Mouse (Mus musculus) megakaryocyte, adult 5-6 weeks (primary cell): ENCODE measurements around the gene Zfp52. TPM values are rescaled to one million over a fixed set of nuclear protein-coding genes. Genes with fewer than 3 reads are reported as not detected.

Experiments
- ATAC-seq: 2 replicates; pipeline ENCODE4 v1.8.0; 2016; ENCODE audit warnings: mild to moderate bottlenecking, inconsistent platforms; ENCODE audit not compliant: poor library complexity, severe bottlenecking
- total RNA-seq, 2 experiments: library from RNA; stranded (forward) in 1 of 2; stranded (reverse) in 1 of 2; fragments of 153-499, 151-499 nt in 1 of 2; fragments of 221-1000, 200-1000 nt in 1 of 2; gene quantifications; 2 replicates each; pipeline versions ENCODE4 v1.2.3 to v1.2.4; 2015 to 2017

Gene Zfp52
- total RNA-seq (2015), result 20.2 and 25.4 TPM in 2 replicates
- 31.0 and 36.1 TPM in 2 replicates for total RNA-seq (2017)

DNA sequence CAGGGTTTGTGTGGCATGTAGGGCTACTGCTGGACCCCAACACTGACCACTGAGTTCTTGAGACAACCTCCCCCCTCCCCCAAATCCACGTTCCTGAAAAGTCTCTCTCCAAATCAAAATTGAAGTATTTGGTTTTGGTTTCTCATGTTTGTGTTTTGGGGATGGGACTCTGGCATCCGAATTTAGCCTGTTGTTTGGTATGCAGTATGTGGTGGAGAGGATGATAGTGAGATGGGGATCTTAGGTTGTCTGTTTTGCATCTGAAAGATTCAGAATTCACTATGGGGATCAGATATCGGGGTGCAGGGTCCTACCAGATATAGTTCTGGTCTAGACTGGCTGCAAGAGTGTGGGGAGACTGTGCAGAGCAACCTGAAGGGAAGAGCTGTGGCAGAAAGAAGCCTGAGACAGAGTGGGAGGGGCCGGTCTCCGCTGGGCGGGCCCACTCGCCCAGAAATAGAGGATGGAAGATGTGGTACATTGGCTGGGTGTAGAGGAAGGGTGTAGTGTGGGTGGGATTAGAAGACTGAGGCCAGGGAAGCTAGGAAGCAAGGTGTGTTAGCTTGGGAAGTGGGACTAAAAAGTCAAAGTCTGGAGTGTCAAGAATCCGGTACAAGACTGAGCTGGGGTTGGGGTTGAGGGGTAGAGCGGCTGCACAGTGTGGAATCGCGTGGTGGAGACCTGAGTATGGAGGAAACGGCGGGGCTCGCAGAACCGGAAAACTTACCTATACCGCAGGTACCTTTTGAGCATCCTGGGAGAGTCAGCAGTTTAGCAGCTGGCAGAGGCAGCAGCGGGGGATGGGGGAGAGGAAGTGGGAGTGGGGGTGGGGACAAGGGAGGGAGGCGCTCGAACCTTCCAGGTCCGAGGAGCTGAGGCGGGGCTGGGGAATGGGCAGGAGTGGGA is at the start of gene Zfp52:
Zfp52 (plus strand) TSS at position 444 of the 906 bp plus-strand sequence.
- ATAC-seq, result peak; percentile 62

DNA sequence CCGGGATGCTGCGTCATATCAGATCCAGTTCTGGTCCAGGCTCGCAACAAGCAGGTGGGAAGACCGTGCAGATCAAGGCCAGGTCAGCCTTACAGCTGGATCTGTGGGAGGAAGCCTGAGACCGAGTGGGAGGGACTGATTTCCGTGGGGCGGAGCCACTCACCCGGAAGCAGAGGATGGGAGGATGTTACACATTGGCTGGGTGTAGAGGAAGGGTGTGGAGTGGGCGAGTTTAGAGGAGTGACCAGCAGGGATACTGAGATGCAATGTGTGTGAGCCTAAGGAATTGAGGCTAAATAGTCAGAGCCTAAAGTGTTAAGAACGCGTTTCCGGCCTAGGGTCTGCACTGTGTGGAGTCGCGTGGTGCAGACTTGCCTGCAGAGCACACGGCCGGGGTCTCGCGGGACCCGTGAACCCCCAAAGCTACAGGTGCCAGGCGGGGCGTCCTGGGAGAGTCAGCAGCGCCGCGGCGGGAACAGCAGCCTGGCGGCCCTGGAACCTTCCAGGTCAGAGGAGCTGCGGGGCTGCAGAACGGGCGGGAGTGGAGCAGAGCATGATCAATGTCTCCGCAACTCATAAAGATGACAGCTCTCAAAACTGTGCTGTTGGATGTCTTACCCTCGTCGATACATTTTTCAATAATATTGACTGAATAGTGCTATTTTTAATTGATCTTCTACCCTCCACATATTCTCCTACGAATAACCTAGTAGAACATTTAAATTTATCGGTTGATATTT is 46.4 kb upstream of the Zfp52 start, which contains the start of gene Zfp53:
Zfp53 (plus strand) TSS at position 239 of the 740 bp plus-strand sequence.
- ATAC-seq, result peak; percentile 99

DNA sequence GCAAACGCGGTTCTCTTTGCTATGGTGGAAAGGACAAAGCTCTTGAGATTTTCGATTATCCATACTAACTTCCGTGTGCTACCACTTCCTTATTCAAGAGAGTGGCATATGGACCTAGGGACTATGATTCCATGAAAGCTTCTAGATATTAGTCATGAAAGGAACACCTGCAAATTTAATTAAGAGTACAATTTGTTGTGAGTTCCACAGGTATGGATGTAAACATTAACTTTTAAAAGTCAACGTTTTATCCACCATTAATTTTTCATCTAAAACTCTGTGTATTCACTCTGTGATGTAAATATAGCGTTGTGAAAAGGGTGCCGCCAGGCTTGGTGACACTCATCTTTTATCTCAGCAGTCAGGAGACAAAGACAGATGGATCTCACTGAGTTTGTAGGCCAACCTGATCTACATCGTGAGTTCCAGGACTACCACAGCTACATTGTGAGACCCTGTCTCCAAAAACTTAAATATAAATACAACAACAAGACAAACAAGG is 45.8 kb upstream of the Zfp52 start:
- ATAC-seq, result peak; percentile 46

DNA sequence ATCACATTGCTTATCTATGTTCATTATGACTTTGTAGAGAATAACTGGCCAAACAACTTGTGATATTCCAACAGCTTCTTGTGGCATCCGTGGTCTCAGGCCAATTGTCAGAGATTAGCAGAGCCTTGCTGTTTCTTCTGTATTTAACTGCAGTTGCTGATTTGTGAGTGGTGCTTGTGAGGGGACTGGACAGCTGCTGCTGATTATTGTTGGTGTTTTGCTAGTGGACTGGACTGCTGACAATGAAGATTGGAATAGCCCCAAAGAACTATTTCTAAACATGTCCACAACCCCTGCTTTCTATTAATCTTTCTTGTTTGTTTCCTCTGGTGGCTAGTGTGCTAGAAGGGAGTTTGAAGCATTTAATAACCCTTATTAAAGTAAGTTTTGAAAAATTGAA is 34.0 kb upstream of the Zfp52 start:
- no peak for ATAC-seq

DNA sequence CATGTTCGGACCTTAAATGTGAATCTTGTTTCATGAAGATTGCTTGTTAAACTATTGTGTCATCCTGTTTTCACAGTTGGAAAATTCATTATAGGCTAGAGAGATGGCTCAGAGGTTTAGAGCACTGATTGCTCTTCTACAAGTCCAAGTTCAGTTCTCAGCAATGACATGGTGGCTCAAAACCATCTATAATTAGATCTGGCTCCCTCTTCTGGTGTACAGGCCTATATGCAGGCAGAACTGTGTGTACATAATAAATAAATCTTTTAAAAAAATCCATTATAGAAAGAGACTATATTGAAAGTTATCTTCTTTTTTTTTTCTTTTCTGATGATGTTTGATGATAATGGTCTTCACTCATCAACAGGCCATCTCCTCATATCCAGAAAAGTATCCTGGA is 30.8 kb upstream of the Zfp52 start:
- peak; percentile 57; the same call in 1 of the 2 replicates for ATAC-seq

DNA sequence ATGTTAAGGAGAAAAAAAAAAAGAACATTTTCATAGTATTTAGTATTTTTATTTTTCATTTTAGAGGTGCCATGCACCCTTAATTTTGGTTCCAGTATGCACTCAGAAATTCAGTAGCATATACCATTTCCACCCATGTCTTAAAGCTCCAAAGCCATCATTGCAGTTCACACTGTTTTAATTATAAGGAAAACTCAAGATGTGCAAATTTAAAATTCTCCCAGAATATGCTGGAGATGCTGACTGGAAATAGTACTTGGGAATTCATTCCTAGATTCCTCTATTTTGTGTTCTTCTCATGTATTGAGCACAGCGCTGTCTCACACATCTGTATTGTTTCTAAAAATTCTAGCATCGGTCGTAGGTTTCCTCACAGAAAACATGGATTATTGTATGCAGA is 29.1 kb upstream of the Zfp52 start:
- ATAC-seq, result no peak

DNA sequence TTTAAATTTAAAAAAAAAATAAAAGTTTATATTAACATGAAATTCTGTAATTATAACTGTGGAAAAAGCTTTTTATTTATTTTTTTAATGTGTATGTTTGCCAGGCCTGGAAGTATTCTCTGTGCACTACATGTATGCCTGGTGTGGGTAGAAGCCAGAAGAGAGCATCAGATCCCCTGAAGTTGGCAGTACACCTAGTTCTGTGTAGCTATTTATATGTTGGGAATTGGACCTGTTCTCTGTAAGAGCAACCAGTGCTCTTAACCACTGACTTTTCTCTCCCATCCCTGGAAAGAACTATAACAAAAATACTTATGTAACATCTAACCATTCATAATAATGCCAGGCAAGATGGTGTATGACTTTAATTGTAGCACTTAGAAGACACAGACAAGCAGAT is 25.6 kb upstream of the Zfp52 start:
- ATAC-seq, result no peak

DNA sequence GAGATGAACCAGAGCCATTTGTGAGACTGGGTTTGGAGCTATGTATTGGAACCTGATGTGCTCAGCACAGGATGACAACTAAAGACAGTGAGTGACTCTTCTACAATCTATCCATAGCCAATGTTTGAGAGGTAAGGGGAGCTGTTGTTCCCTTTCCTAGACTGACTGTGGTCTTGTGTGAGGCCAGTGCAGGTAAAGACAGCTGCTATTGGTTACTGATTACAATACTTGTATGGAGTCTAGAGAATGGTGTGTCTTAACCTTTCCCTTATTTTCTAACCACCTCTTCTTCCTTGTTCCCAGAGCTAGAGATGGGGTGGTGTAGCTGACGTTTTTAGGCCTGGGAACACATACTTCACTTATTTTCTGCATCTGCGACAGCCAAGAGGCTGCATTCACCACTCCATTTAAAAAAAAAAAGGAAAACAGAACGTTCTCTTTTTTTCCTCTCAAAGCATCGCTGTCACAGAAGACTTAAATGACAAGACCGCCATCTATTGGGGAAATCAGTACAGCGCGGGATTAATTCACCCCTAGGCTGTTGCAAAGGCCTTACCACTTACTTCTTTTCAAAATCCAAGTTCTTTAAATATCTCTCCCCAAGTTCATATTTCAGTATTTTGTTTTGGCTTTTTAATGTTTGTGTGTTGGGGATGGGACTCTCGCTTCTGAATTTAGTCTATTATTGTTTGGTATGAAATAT is 19.8 kb upstream of the Zfp52 start:
- ATAC-seq, result peak; percentile 80

DNA sequence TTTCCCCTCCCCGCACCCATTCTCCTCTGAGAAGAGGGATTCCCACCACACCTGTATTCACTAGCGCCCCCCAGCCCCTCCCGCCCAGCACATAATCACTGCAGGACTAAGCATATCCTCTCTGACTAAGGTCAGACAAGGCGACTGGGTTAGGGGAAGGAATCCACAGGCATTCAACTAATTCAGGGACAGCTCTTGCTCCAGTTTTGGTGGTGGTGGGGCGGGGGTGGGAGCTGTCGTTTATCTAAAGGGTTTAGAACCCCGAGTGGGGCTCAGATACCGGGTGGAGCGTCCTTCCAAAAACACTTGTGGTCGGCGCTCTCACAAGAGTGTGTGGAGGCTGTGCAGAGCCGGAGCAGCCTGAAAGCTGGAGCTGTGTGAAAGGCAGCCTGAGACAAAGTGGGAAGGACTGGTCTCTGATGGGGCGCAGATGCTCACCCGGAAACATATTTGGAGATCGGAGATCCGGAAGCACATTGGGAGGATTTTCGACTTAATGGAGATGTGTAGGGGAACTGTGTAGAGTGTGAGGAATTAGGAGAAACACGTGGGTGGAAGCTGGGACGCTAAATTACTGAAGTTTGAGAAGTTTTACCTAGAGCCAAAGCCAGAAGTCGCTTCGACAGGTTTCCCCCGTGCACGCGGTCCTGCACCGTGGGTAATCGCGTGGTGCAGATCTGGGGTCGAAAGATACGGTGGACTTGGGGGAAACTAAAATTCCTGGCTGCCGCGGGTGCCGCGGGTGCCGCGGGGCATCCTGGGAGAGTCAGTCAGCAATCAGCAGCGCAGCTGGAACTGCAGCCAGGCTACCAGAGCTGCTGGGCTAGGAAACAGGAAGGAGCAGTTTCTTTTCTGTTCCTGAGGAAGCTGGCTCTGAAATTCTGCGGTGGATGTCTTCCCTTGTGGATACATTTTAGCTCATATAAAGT is 18.9 kb upstream of the Zfp52 start:
- ATAC-seq, result peak; percentile 97

DNA sequence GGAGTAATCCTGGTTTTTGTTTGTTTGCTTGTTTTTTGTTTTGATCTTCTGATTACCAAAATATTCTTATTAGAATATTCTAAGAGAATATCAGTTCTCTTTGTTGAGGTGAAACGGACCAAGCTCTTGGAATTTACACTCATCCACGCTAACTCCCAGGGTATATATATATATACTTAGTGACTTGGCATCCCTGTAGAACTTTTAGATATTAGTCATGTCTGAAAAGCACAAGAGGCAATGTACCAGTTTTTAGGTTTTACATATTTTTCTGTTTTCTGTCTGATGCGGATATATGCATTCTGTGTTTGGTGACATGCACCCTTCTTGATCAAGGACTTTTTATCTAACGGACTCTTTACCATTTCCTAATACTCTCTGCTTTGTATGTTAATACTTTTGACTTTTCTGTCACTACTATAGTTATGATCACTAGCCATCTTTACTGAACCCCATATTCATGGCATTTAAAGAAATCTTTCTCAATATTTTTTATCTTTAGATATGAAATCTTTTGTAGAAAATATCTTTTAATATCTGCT is 18.1 kb upstream of the Zfp52 start:
- no peak; the same call in 1 of the 2 replicates for ATAC-seq

DNA sequence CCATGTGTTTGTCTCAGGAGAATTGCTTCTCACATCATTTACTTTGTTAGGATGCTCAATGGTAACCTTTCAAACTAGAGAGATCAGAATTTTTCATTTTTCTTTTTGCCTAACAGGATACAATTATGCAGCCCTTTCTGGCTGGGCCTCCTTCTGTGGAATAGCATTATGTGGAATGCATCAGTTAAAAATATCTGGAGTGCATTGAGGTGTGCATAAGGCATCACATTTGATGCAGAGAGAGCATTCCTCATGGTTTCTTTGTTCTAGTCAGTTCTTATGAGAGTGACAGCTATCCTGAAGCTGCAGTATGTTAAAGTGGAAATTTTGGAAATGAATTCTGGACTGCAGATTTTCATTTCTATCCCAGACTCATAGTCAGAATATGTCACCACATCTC is 9.1 kb upstream of the Zfp52 start:
- ATAC-seq, result no peak

DNA sequence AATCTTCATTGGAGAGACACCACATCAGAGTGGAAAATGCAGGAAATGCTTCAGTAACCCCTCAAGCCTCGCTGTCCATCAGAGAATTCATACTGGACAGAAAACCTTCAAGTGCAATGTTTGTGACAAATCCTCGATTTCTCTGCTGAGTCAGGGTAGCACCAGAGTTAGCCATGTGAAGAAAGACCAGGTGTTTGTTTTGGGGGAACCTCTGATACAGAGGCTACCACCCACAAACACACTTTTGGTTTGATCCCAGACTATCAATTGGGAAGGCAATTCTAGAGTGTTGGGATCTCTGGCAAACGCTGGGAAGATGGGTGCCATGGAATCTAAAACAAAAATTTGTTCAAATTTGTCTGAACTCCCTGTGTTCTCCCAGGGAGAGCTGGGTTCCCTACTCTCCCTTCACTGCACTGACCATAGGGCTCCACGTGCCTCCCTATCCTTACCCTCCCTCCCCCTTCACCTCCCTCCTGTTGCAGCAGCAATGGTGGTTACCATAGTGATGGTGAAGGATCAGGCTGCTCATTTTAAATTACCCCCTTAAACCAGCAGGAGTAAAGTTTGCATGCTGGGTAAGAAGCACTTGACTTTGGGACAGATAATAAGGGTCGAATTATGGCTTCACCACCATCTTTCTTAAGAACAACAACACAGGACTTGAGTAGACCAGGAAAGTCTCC is 4.6 kb upstream of the Zfp52 start:
- ATAC-seq, result no peak

DNA sequence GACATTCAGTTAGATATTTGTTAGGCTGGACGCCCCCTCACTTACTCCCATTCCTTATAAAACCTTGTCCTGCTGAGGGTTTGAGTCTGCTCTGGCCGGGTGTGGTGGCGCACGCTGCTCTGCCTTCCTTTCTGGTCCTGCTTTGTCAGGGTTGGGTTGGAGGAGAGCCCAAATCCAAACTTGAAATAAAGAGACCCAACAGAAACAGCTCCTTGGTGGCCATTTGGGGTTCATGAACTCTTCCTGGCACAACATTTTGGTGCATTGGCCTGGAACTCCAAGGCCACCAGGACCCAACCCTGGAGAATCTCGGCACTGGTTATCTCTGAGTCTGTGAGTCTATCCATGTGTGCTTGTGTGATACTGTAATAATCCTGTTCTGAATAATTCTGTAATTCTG is 3.7 kb upstream of the Zfp52 start:
- no peak for ATAC-seq

DNA sequence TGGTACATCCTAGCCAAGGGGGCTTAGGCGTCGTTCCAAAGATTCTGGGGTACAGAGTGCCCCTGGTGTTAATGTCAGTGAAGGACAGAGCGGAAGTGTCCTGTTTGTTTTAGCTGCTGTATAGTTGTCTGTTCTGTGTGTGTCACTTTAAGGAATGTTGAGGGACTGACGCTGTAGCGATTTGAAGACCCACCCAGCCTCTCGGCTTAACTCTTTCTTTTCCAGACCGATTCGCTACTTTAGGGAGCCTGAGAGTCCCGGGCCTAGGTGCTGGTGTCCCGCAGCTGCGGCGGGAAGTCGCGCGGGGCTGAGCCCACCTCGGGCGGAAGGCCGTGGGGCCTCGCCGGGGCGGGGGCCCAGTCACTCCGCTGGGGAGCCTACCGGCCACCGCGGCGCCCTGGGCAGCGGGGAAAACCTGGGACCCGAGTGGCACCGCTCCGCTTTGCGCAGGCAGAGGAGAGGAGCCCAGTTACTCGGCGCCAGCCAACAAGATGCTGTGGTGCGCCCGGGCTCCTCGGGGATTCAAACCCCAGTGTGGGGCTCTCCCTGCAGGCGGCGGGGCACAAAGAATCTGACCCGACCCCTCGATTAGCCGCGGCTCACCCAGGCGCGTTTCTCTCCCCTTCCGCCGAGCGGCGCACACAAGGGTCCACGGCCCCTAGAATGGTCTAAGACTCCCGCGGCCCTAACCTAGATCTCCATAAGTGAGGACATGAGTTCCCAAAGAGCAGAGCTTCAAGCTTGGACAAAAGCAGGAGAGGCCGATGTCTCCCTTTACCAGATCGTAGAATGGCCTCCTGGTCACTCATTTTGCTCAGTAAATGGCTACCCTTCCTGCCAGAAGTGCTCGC is 3.0 kb upstream of the Zfp52 start:
- peak; percentile 50 for ATAC-seq

DNA sequence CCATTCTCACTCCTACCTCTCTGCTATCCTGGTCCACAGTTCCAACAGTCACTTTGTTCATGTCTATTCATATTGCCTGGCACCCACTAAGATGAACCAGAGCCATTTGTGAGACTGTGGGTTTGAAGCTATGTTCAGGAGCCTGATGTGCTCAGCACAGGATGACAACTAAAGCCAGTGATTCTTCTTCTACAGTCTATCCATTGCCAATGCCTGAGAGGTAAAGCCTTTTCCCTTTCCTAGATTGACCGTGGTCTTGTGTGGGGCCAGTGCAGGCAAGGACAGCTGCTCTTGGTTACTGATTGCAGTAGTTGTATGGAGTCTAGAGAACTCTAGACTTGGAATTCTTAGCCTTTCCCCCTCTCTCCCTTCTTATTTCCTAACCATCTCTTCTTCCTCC is 1.4 kb upstream of the Zfp52 start:
- no peak for ATAC-seq

DNA sequence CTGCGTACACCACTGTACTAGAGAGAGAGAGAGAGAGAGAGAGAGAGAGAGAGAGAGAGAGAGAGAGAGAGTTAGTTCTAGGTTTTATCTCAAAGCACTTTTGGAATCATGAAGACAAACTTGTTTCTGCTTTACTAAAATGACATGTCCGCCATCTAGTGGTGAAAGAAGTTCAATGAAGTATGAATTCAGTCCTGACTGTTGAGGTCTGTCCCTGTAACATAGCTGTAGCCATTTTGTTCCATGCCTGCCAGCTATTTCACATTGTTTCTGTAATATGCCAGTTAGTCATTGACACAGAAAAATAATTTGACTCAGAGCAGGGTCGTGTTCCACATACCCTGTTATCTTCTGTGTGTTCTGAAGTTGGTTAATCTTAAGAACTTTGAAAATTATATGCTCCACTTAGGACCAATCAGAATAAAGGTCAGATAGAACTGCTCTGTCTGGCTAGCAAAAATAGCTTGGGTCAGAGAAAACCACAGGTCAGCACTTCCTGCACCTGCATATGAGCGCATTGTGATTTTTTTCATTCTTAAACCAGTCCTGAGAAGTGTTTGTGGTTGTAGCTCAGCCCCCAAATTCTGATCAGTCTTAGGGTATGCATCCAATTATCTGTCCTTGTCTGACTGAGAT is 761 bp upstream of the Zfp52 start:
- peak; percentile 46 for ATAC-seq

DNA sequence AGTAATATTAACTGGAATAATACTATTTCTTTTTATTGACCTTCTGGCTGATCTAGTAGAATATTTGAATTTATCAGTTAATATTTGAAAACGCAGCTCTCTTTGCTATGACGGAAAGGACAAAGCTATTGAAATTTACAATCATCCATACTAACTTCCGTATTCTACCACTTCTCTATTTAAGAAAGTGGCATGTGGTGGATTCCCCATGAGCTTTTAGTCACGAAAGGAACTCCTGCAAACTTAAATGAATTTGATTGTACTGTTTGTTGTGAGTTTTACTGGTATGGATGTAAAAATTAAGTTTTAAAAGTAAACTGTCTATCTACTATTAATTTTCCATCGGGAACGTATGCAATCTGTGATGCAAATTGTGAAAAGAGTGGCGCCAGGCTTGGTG is 757 bp downstream of the Zfp52 start:
- ATAC-seq, result no peak

DNA sequence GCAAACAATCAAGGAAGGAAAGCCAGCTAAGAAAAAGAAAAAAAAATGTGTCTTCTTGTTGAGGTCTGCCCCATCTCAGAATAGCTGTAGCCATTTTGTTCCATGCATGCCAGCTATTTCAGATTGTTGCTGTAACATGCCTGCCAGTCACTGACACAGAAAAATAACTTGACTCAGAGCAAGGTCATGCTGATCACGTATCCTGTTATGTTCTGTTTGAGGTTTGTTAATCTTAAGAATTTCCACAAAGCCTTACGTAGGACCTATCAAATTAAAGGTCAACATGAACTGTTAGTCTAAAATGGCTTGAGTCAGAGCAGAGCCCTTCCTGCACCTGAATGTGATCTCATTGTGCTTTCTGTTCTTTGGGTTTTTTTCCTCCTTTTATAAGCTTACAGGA is 1.3 kb downstream of the Zfp52 start:
- no peak for ATAC-seq
